Mouse (Mus musculus): ENCODE measurements at regions not wholly inside any gene's neighbourhood (a gene's known extent, or its start where the extent isn't known, plus 50 kb on each side); places are given as distances from the start of the nearest gene placed in this dataset.

GRCm38 (mm10) chr8:112309816-112310215, 260.0 kb upstream of the Cntnap4 start:
- no peak for TF ChIP-seq CTCF (conservative IDR thresholded peaks at IDR 0.05; ENCODE audit: low read length)
- no peak for TF ChIP-seq NANOG (IDR thresholded peaks at IDR 0.05; ENCODE audit: borderline replicate concordance, low read length)

All from E14TG2a.4 (cell line).